Mouse (Mus musculus) adrenal gland, adult 18-20 months (tissue): ENCODE results near the gene Hist1h2ac. TPM values are rescaled to one million over a fixed set of nuclear protein-coding genes. Genes with fewer than 3 reads are reported as not detected.

Source experiments
- DNase-seq, 2 experiments: peaks; one replicate each; pipeline ENCODE4 v3.0.0; 2021 to 2022; ENCODE audit warnings: low spot score in 2 of 2
- microRNA-seq, 2 experiments: library from miRNA; unstranded; fragments of <30 nt; microRNA quantifications; one replicate each; pipeline ENCODE4 v1.2.0; 2021; ENCODE audit warnings: borderline number of aligned reads in 2 of 2
- total RNA-seq, 2 experiments: library from RNA; stranded (reverse); gene quantifications; 1 replicate in 1 of 2; 2 replicates in 1 of 2; pipeline ENCODE4 v1.2.3; 2021

Gene Hist1h2ac
- total RNA-seq, 2 experiments from 2014 or later = 2.0 to 2.2 TPM

GRCm38 (mm10) chr13:23659636-23660366, 23.9 kb downstream of the Hist1h2ac start:
- no peak for DNase-seq

Small RNA genes lying within 50 kb of the gene (microRNA-seq; reads per million reads assigned to microRNA genes)
- gene Gm44350 = 0 reads per million in 2 experiments

Other genes with a start within 250 kb of the Hist1h2ac start
- under 1 TPM in 1 of 2 experiments, not detected in 1; 0.10 TPM for gene Btn1a1, start 218.0 kb downstream of the Hist1h2ac start, total RNA-seq
- not detected for gene Btn2a2, start 195.1 kb downstream of the Hist1h2ac start, total RNA-seq
- 100 to 1,000 TPM; 400 to 445 TPM for gene Hist1h4h, start 152.9 kb downstream of the Hist1h2ac start, total RNA-seq
- 10 to 100 TPM in 1 of 2 experiments, 1 to 10 TPM in 1; 8.5 to 12.6 TPM for gene Hist1h2af, start 150.0 kb downstream of the Hist1h2ac start, total RNA-seq
- 1 to 10 TPM; 3.8 to 4.7 TPM for gene Hist1h3g, start 148.5 kb downstream of the Hist1h2ac start, total RNA-seq
- gene Hist1h2bh, start 140.6 kb downstream of the Hist1h2ac start, total RNA-seq = 1 to 10 TPM; 1.8 to 2.2 TPM
- 10 to 100 TPM; 12.6 to 12.7 TPM for gene Hist1h3f, start 139.9 kb downstream of the Hist1h2ac start, total RNA-seq
- gene Hist1h4f, start 132.3 kb downstream of the Hist1h2ac start, total RNA-seq = 10 to 100 TPM; 32.5 to 41.1 TPM
- 1 to 10 TPM; 1.5 to 1.6 TPM for gene Hist1h1d, start 130.7 kb downstream of the Hist1h2ac start, total RNA-seq
- gene Hist1h3e, start 121.6 kb downstream of the Hist1h2ac start, total RNA-seq = 10 to 100 TPM; 31.7 to 35.9 TPM
- gene Hist1h2ae, start 112.7 kb downstream of the Hist1h2ac start, total RNA-seq = 1 to 10 TPM; 2.9 to 3.8 TPM
- 10 to 100 TPM; 54.4 to 56.8 TPM for gene Hist1h2bg, start 112.6 kb downstream of the Hist1h2ac start, total RNA-seq
- 10 to 100 TPM; 15.9 to 21.9 TPM for gene Hist1h2bf, start 109.8 kb downstream of the Hist1h2ac start, total RNA-seq
- 1 to 10 TPM; 5.6 to 6.1 TPM for gene Hist1h2ad, start 109.6 kb downstream of the Hist1h2ac start, total RNA-seq
- gene Hist1h3d, start 108.2 kb downstream of the Hist1h2ac start, total RNA-seq = 1 to 10 TPM; 3.2 to 3.9 TPM
- 100 to 1,000 TPM; 125 to 153 TPM for gene Hist1h4d, start 102.3 kb downstream of the Hist1h2ac start, total RNA-seq
- 10 to 100 TPM in 1 of 2 experiments, 1 to 10 TPM in 1; 9.3 to 13.3 TPM for gene Hist1h2be, start 62.8 kb downstream of the Hist1h2ac start, total RNA-seq
- gene Hist1h1e, start 61.4 kb downstream of the Hist1h2ac start, total RNA-seq = 10 to 100 TPM; 33.6 to 39.8 TPM
- gene Hist1h2bc, start 251 bp upstream of the Hist1h2ac start, total RNA-seq = 100 to 1,000 TPM; 115 to 172 TPM
- not detected for gene Hist1h1t, start 11.9 kb upstream of the Hist1h2ac start, total RNA-seq
- 10 to 100 TPM; 79.0 to 94.6 TPM for gene Hist1h4c, start 14.5 kb upstream of the Hist1h2ac start, total RNA-seq
- gene Hfe, start 26.9 kb upstream of the Hist1h2ac start, total RNA-seq = 10 to 100 TPM; 33.3 to 45.6 TPM
- gene Hist1h1c, start 54.9 kb upstream of the Hist1h2ac start, total RNA-seq = 100 to 1,000 TPM; 157 to 187 TPM
- gene Hist1h3c, start 61.7 kb upstream of the Hist1h2ac start, total RNA-seq = 1 to 10 TPM; 4.6 to 5.4 TPM
- gene Hist1h2bb, start 62.8 kb upstream of the Hist1h2ac start, total RNA-seq = 10 to 100 TPM; 16.2 to 17.9 TPM
- gene Hist1h2ab, start 67.2 kb upstream of the Hist1h2ac start, total RNA-seq = 10 to 100 TPM; 19.4 to 19.5 TPM
- 10 to 100 TPM; 16.4 to 23.4 TPM for gene Hist1h3b, start 68.3 kb upstream of the Hist1h2ac start, total RNA-seq
- 10 to 100 TPM; 61.2 to 90.4 TPM for gene Hist1h4b, start 73.1 kb upstream of the Hist1h2ac start, total RNA-seq
- 10 to 100 TPM; 21.6 to 23.4 TPM for gene Hist1h4a, start 77.3 kb upstream of the Hist1h2ac start, total RNA-seq
- 10 to 100 TPM; 18.1 to 28.1 TPM for gene Hist1h3a, start 78.4 kb upstream of the Hist1h2ac start, total RNA-seq
- gene Hist1h1a, start 79.7 kb upstream of the Hist1h2ac start, total RNA-seq = 10 to 100 TPM in 1 of 2 experiments, 1 to 10 TPM in 1; 7.1 to 14.2 TPM
- not detected for gene Trim38, start 86.0 kb upstream of the Hist1h2ac start, total RNA-seq
- gene Slc17a2, start 123.0 kb upstream of the Hist1h2ac start, total RNA-seq = not detected
- under 1 TPM; 0.16 to 0.86 TPM for gene Slc17a3, start 155.5 kb upstream of the Hist1h2ac start, total RNA-seq
- not detected for gene Slc17a1, start 183.8 kb upstream of the Hist1h2ac start, total RNA-seq
- gene Slc17a4, start 231.1 kb upstream of the Hist1h2ac start, total RNA-seq = under 1 TPM in 1 of 2 experiments, not detected in 1; 0.53 TPM